Mouse (Mus musculus) adrenal gland, postnatal 10 days (tissue): ENCODE results near the gene Gm28053. TPM values are rescaled to one million over a fixed set of nuclear protein-coding genes. Genes with fewer than 3 reads are reported as not detected.
"Not testable (repeated sequence)": the region's sequence is repeated elsewhere in the genome, so short reads cannot be mapped to it uniquely, and the experiment has no call there.

Experiments used
- DNase-seq: peaks from one replicate; pipeline ENCODE4 v3.0.0; 2021; ENCODE audit warnings: mixed read lengths
- long read RNA-seq, 2 experiments: library from polyadenylated mRNA; stranded (forward); transcript quantifications; one replicate each; pipeline ENCODE4 v2.0.0; 2021
- total RNA-seq, 2 experiments: library from RNA; stranded (reverse); gene quantifications; 2 replicates each; pipeline ENCODE4 v1.2.3; 2021

Gm28053 gene
- 10 to 100 TPM in 1 of 2 experiments, 1 to 10 TPM in 1; 9.1 to 10.3 TPM for total RNA-seq
- long read RNA-seq, experiment 1, partial matches to known transcripts: 0 of 8 reads
- long read RNA-seq, experiment 1, other reads (novel, unspliced or antisense): 4 of 8 reads
- long read RNA-seq, experiment 2, partial matches to known transcripts: 0 of 1 reads
- long read RNA-seq, experiment 2, other reads (novel, unspliced or antisense): 0 of 1 reads

DNA sequence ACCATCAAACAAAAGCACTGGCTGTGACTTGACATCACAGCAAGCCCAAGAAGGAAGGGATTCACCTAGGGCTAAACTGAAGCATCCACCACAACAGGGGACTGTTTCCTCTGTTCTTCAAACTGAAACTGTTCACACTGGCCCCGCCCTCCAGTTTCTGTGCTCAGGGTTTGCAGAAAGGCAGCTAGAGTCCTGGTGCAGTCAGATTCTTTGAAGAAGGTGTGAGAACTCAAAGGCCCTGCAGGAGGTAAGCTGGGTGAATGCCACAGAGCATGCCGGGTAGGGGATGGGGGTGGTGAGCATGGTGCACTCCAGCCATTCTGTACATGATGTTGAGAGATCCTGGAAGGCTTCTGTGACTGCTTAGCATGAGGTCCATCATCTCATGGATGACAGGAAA lies at the start of gene Gm28053, which contains the start of gene Gimap7:
Gm28053 (plus strand) TSS at position 153 of the 400 bp plus-strand sequence.
Gimap7 (plus strand) TSS at position 167 of the 400 bp plus-strand sequence.
- no peak for DNase-seq

GRCm38 (mm10) chr6:48669446-48669969 lies 48.9 kb upstream of the Gm28053 start:
- DNase-seq: no peak

- no peak for DNase-seq
Observed at GRCm38 (mm10) chr6:48674291-48675058, 43.9 kb upstream of the Gm28053 start.

- DNase-seq: no peak
Observed at GRCm38 (mm10) chr6:48675400-48675930, 42.9 kb upstream of the Gm28053 start.

DNA sequence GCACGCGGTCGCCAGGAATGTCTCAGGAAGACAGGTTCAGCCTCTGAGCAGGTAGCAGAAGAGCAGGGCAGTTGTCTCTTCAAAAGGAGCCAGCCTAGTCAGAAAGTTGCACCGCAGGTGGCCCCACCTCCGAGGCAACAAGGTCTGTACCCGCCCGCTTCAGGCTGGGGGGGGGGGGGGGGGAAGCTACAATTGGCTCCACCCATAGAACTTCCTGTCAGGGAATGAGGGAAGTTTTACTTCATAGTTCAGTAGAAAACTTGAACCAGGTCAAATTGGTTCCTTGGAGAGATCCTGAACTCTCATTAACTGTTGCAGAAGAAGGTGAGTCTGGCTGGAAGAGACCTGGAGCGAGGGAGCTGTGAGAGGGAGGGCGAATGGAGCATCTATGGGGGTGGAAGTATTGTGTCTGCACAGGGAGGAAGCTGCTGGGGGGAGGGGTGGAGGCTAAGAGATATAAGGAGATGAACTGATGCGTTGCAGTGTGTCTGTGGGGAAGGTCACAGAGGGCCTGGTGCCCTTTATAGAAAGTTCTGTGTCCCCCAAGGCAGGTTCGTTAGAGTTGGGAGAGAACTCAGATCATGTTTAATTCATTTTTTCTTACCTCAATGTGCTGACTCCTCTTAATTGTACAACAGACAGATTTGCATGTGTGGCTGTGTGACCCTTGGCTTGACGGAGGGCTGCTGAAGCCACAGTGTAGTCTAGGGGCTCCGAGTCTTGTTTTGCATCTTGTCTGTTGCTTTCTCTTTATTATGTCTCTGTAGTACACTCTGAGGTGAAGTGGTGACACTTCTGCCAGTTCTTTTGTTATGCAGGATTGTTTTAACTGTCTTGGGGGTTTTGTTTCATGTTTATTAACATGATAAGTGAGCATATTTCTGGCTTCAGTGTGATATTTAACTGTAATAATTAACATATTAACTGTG lies 42.2 kb upstream of the Gm28053 start, which contains the start of gene Gimap9:
Gimap9 (plus strand) TSS at position 199 of the 929 bp plus-strand sequence.
- DNase-seq: peak; percentile 38

GRCm38 (mm10) chr6:48676860-48677415 lies 41.5 kb upstream of the Gm28053 start:
- no peak for DNase-seq

DNA sequence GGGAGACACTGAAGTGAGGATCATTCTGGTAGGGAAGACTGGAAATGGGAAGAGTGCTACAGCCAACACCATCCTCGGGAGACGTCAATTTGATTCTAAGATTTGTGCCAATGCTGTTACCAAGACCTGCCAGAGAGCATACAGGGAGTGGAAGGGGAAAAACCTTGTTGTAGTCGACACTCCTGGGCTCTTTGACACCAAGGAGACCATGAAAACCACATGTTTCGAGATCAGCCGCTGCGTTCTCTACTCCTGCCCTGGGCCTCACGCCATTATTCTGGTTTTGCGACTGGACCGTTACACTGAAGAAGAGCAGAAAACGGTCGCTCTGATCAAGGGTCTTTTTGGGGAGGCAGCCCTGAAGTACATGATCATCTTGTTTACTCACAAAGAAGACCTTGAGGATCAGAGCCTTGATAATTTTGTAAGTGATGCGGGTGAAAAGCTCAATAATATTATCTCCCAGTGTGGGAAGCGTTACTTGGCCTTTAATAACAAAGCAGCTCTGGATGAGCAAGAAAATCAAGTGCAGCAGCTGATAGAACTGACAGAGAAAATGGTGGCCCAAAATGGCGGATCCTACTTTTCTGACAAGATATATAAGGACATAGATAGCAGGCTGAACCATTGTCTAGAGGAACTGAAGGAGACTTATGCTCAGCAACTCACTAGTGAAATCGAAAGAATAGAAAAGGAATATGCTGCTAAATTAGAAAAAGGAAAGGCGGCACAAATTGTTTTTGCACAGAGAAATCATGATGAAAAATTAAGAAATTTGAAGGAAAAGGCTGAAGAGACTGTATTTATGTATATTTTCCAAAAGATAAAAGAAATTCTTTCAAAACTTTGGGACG lies 40.7 kb upstream of the Gm28053 start:
- DNase-seq: no peak

GRCm38 (mm10) chr6:48678391-48678790 lies 40.0 kb upstream of the Gm28053 start:
- no peak for DNase-seq

GRCm38 (mm10) chr6:48679701-48680100 lies 38.7 kb upstream of the Gm28053 start:
- DNase-seq: no peak

DNA sequence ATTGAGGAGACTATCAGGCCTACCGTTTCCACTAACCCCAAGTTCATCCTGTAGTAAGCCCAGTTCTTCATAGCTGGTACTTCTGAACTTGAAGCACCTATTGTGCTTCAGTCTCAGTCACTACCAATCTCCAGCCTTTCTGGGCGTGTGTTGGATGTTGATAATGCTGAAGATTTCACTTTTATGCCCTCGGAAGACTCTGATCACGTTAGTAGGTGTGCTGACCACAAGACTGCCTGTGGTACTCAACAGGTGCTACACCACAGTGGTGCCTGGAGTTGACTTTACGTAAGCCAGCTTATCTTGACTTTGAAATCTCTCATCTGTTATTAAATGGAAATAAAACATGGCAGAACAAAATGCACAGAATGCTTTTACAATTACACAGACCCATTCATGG lies 38.0 kb upstream of the Gm28053 start:
- DNase-seq: no peak

- DNase-seq: no peak
Observed at GRCm38 (mm10) chr6:48681472-48682090, 36.8 kb upstream of the Gm28053 start.

DNA sequence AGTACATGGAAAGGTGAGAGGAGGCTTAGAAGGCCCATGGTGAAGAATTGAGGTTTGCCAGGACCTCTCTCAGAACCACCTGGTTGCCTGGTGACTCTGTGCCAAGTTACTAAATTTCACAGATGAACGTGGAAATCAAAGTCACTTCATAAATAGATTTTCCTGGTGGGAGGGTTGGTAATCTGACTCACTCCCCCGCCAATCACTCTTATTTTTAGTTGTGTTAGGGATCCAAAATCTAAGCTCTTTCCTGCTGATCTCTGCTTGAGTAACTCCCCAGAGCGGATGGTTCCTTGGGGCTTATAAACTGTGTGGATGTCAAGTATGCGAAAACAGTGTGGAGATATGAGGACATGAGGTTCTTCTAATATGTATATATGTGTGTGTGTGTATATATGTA lies 36.1 kb upstream of the Gm28053 start:
- no peak for DNase-seq

DNA sequence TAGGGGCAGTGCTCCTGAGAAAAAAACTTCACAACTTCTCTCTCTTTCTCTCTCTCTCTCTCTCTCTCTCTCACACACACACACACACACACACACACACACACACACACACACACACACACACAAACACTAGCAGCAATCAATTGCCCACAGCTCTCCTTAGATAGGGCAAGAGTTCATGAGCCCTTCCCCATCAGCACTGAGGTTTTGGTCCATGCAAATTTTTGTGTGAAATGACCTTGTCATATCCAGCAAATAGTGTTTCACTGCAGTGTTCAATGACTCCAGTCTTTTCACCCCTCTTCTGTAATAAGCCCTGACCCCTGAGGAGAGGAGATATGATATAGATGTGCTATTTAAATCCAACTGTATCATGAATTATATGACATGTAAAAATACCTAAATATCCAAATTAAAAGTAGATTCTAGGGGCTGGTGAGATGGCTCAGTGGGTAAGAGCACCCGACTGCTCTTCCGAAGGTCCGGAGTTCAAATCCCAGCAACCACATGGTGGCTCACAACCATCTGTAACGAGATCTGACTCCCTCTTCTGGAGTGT lies 35.1 kb upstream of the Gm28053 start:
- not testable (repeated sequence) for DNase-seq

DNA sequence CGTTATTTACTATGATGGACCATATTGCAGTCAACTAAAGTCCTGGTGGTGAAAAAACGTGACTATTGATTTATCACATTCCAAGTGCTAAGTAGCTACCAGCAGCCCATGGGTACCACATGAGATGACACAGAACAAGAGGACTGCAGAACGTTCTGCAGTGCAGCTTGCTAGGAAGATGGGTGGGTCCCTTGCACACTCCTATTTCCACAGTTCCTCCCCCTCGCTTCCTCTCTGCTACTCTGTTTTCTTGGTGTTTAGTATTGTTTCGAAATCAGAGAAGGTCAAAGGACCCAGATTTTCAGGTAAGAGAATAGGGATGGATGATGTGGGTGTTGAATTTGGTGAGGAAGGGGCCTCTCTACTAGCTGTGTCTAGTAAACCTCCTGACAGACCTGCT lies 34.1 kb upstream of the Gm28053 start, which contains the start of gene Gimap4:
Gimap4 (plus strand) TSS at position 231 of the 400 bp plus-strand sequence.
- no peak for DNase-seq

DNA sequence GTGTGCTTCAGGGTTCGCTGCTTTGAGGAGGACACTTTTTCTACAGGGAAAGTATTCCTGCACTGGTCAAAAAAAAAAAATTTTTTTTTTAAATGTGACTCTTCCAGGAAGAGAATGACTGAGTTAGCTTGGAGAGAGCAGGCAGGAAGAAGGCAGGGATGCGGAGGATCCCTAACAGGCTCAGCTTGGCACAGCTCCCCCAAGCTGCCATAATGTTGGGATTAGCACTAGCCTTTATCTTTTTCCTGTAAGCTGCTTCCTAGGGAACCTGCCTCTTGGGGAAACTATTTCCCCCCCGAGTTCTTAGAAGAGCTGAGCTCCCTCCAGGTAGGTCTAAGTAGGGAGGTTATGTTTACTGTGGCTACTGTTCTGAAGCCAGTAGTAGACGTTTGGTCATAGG lies 33.6 kb upstream of the Gm28053 start:
- no peak for DNase-seq

DNA sequence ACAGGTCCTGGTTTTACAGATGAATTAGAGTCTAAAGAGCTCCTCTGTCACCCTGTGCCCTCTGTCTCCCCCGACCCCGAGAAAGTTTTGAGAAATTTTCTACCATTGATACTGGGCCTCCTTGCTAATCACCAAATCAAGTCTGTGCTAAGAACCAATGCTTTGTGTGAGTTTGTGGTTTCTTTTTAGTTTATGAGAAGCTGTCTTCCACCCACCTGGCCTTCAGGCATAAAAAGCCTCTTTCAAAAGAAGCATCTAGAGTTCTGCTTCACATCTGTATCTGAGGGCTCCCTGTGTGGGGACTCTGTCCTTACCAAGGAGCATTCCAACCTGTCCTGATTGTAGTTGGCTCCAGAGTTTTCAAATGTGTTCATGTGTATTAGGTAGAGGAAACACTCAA lies 33.2 kb upstream of the Gm28053 start:
- no peak for DNase-seq

DNA sequence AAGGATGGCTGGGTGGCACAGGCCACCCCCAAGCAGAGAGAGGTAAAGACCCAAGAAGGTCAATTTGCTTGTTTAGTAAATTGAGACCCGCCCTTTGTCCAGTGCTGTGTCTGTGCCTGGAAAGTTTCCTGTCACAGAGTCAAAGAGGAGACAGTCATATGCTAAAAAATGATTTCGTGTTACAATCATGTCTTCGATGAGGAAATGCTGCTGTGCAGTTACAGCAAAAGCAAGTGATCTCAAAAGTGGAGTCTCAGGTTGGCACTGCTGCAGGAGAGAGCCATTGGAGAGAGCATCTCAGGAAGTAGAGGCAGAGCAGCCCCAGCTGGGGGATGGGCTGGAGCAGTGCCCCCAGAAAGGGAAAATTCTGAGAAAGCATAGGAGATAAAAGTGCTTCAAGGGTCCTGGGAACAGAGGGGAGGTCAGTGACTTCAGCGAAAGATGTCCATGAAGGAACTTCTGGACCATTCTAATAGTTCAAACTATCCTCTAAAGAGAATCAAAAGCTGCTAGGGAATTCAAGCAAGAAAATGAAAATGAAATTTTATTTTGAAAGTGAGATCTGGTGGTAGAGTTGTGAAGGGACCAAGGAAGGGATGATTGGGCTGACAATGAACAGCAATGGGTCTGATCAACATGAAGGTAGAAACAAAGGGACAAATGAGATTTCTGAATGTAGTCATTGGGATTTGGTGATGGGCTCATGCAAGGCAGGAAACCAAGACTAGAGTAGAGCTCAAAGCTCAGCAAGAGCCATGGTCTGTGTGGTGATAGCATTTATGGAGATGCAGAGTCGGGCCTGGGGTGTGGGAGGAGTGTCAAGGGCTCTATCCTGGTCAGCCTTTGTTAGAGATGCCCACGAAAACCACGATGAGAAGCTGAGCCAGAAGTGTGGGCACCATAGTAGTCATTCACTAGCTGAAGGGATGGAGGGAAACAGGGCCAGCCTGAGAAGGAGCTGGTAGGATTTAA lies 32.4 kb upstream of the Gm28053 start:
- DNase-seq: no peak

DNA sequence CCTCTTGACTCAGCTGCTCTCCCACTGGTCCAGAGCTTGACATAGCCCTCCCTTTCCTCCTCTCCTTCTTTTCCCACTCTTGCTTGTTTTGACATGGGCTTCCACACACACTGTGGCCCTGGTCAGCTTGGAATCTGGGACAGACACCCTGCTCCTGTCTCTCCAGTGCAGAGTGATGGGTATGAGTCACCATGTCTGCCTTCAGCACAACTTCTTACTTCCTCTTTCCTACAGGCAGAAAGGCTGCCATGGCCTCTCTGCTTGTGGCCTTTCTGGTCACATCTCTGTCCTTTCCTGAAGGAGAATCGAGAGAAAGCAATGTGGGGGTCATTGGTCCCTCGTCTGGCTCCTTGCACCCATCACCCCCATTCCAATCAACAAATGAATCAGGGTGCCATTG lies 31.3 kb upstream of the Gm28053 start:
- no peak for DNase-seq

GRCm38 (mm10) chr6:48689320-48689719 lies 29.1 kb upstream of the Gm28053 start:
- no peak for DNase-seq
